Mouse (Mus musculus) kidney, adult 11 months (tissue): Measurements from ENCODE around the gene Clec3a.

Experiments
- DNase-seq: peaks from one replicate; pipeline ENCODE4 v3.0.0; 2022

Gene Clec3a

DNA sequence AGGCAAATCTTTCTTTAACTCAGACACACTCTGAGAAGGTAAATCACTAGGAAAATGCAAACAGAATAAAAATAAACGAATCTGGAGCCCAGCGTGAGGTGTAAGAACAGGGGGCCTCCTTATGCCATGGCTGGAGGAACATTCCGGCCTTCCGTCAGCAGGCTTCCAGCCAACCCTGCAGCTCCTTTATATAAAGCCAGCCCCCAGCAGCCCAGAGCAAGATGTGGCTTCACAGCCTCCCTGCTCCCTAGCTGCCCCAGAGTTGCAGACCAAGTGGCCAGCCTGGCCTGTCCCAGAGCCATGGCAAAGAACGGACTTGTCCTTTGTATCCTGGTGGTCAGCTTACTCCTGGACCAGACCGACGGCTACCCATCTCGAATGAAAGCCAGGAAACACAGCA, at the start of gene Clec3a:
TSS of gene Clec3a (plus strand) at position 301 of the 400 bp plus-strand sequence.
- DNase-seq = no peak

- DNase-seq = peak; percentile 34
These were observed 48.6 kb upstream of the Clec3a start for GRCm38 (mm10) chr8:114369038-114369976.

DNA sequence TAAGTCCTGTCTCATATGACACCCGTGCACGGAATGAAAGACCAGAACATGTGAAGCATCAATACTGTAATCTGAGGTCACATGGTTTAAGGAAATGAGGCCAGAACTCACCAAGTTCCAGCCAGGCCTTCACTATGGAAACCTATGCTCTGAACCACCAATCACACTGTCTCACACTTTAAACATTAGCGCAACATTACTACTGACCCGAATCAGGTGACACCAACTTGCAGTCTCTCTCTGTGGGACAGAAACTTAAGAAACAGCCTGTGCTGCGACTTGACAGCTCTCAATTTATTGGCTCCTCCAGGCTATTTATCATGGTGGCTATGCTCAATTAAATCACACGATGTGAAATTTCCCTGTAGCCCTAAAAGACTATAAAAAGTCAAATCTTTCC, 43.5 kb upstream of the Clec3a start:
- no peak for DNase-seq

GRCm38 (mm10) chr8:114384189-114384588, 33.7 kb upstream of the Clec3a start:
- no peak for DNase-seq

- DNase-seq = no peak
These were observed 30.4 kb upstream of the Clec3a start for GRCm38 (mm10) chr8:114387494-114387893.

DNA sequence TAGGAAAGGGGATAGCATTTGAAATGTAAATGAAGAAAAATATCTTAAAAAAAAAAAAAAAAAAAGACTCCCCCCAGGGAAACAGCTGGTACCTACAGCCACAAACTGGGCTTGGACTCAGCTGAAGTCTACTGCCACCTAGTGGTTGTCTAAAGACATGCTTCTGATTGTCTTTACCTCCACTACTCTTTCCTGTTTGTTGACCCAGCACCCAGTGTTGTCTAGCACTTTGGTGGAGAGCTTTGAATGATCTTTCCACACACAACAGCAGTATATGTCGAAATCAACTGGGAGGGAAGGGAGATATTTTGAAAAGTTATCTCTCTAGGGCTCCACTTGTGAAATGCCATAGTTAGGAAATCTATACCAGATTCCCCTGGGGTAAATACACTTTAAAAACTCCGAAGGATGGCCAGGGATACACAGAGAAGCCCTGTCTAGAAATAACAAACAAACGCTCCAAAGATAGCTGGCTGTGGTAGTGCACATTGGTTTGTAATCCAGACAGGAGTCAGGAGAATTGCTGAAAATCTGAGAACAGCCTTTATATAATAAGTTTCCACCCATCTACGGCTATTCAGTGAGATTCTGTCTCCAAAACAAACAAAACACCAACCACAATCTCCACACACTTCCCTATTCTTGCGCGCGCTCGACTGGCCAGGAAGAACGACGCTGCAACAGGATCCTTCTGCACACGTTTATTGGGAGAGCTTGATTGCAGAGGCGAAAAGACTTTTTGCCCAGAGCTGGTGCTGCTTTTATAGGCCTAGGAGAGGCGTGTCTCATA, 27.2 kb upstream of the Clec3a start:
- no peak for DNase-seq

- no peak for DNase-seq
These were observed 19.6 kb upstream of the Clec3a start for GRCm38 (mm10) chr8:114398326-114398725.

GRCm38 (mm10) chr8:114399273-114399672, 18.6 kb upstream of the Clec3a start:
- no peak for DNase-seq

GRCm38 (mm10) chr8:114401679-114402078, 16.2 kb upstream of the Clec3a start:
- DNase-seq = no peak

DNA sequence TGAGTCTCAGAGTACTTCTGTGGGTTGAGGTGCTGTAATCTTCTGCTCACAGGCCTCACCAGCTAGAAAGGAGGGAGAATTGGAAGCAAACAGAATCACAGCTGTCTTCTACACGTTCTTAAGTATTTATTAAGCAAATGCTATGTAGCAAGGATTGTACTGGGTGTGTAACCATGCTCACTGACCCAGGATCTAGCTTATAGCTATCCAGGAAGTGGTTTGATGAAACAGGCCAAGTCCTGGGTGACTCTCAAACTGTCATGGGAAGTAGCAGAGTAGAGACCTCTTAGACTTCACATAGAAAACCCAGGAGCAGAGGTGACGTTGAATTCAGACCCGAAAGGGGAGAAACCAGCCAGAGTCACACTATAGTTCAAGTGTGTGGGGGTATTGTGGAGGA, 6.5 kb upstream of the Clec3a start:
- no peak for DNase-seq

- DNase-seq = no peak
These were observed 600 bp downstream of the Clec3a start for GRCm38 (mm10) chr8:114418486-114418885.

DNA sequence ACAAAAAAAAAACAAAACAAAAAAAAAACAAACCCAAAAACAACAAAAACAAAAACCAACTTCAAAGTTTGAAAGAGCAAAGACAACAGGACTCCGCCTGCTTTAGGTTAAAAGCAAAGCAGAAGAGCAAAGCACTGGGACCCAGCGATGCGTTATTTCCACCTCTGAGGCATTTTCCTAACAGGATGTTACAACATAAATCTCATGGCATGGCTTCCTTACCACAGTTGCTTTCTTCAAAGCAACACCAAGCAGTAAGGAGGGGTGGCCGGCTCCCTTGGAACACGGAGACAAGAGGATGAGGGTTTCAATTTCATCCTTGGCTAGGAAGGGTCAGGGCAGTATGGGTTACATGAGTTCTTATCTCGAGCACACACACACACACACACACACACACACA, 1.0 kb downstream of the Clec3a start:
- no peak for DNase-seq

GRCm38 (mm10) chr8:114421544-114421943, 3.7 kb downstream of the Clec3a start:
- no peak for DNase-seq

- DNase-seq = peak; percentile 21
These were observed 20.4 kb downstream of the Clec3a start for GRCm38 (mm10) chr8:114438236-114438635.

GRCm38 (mm10) chr8:114439334-114440204, 21.7 kb downstream of the Clec3a start, which contains the start of gene Wwox:
Wwox (plus strand) TSS chr8:114439655.
- peak; percentile 99 for DNase-seq

GRCm38 (mm10) chr8:114440205-114440589, 22.3 kb downstream of the Clec3a start:
- DNase-seq = no peak

DNA sequence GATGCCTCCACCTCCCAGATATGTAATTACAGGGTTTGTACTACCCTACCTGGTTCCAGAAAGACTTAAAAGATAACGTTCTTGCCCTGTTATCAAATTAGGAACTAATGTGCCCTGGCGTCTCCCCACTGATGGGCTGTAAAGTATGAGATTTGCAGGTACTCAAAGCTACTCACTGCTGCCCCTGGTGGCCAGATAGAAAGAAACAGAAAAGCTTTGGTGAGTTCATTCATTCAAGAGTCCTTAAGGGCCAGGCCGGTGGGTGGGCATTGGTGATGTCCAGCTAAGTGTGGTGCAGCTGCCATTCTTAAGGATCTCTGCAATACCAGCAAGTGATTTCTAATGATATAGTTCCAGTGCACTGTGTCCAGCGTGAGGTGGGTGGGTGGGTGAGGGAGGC, 23.7 kb downstream of the Clec3a start:
- no peak for DNase-seq

GRCm38 (mm10) chr8:114446884-114447283, 29.0 kb downstream of the Clec3a start:
- no peak for DNase-seq

- DNase-seq = no peak
These were observed 34.4 kb downstream of the Clec3a start for GRCm38 (mm10) chr8:114452278-114452677.

DNA sequence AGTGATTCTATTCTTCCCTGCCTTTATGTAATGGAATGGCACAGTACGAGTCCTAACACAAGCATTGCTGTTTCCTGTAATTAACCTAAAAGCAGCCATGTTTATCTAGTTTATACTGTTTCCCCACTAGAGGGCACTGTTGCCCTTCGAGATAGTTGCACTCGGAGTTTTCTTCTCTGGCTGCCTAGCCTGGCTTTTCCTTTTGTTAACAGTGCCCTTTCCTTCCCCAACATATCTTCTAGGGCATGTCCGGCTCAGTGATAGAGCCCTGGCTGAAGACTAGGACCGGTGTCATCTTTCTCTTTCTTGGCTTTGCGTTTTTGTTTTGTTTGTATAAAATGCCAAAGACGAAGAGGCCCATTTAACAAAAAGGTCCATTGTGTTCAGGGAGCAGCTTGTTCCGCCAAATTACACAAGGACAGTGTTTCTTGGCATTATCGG, 34.9 kb downstream of the Clec3a start:
- peak; percentile 14 for DNase-seq

DNA sequence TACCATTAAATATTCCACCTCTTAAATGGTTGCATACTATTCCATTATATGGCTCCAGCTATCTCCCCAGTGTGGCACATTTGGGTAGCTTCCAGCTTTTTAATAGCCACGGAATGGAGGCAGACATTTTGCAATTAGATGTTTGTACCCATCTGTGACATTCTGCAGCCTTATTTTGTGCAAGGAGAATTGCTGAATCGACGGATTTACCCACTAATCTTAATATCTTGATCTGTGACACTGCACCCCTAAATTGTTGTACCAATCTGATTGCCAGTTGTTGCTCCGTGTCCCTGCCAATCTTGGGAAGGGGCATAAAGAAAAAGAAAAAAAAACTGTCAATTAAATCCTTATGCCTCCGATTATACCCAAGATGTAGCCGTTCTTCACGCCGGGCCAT, 37.4 kb downstream of the Clec3a start:
- DNase-seq = no peak

- no peak for DNase-seq
These were observed 38.1 kb downstream of the Clec3a start for GRCm38 (mm10) chr8:114455953-114456352.
